ENCODE assay signal across 8 mouse cellular contexts in the genomic region with DNA sequence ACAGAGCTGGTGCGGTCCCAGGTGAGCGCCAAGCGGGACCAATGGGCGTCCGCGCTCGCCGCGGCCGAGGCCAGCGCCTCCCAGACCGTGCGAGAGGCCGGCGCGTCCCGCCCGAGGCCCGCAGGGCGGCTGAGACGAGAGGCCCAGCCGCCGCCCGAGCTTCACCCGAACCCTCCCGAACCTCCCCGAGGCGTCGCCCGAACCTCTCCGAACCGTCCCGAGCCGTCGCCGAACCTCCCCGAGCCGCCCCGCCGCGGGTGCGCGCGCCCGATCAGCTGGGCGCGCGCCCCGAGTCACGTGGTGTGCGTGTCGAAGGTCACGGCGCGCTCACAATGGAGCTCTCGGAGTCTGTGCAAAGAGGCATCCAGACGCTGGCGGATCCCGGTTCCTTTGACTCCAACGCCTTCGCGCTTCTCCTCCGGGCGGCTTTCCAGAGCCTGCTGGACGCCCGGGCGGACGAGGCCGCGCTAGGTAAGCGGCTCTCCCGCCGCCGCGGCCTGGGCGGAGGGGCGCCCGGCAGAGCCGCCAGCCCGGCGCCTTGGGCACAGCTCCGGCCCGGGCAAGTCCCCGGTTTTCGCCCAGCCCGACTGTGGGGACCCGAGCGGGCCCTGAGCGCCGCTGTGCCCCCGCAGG. TPM values are rescaled to one million over a fixed set of nuclear protein-coding genes. Genes with fewer than 3 reads are reported as not detected.
DNase-seq lines count a peak whose midpoint lies in the region; ATAC-seq and TF ChIP-seq lines count a peak whose summit lies in the region.

A gene (plus strand): TSS at position 252 of the 633 bp plus-strand sequence.

- ATAC-seq in forebrain, postnatal 0 days, result peak; percentile 91
- peak; percentile 86 for ATAC-seq in lung, embryonic 15.5 days (ENCODE audit: borderline replicate concordance, extremely low read depth, low FRiP score, low TSS enrichment)

- peak within 1 kb of the TSS; percentile 67 for H3K4me2 ChIP-seq in forebrain, postnatal 0 days (ENCODE audit: low read depth)
- peak within 1 kb of the TSS; percentile 79 for H3K4me2 ChIP-seq in lung, embryonic 15.5 days

- TF ChIP-seq CTCF in forebrain, postnatal 0 days (IDR thresholded peaks at IDR 0.05; ENCODE audit: low read depth), result no peak
- no peak for TF ChIP-seq CTCF in olfactory bulb, adult 2 months (IDR thresholded peaks at IDR 0.05; ENCODE audit: insufficient read depth, low read depth, low read length)

- intact Hi-C loops in heart, postnatal 36 days (cut with DNase I), result loop anchor here (5.0 to 10.0 kb wide), 2 partner anchors 65 to 983 kb away; a partner anchor contains a TSS

- no peaks in the 10 kb centered on the region for H3K27me3 ChIP-seq in forebrain, postnatal 0 days (ENCODE audit: insufficient read depth, low read length)
- no peaks in the 10 kb centered on the region for H3K27me3 ChIP-seq in lung, embryonic 15.5 days

- peak; percentile 82 for DNase-seq in ES-CJ7 (ENCODE audit: low read depth, low spot score)
- DNase-seq in cerebellum, adult 18-20 months, result peak; percentile 90 to 98
- peak; percentile 98 for DNase-seq in forebrain, postnatal 0 days
- DNase-seq in heart, postnatal 36 days, result peak; percentile 98 to 99
- peak; percentile 90 to 95 for DNase-seq in layer of hippocampus, adult 8-10 months (ENCODE audit: low spot score in 2 of 2)
- peak; percentile 71 to 78 for DNase-seq in thymus, adult 18-20 months

- peak within 1 kb of the TSS; percentile 99 for H3K9ac ChIP-seq in forebrain, postnatal 0 days
- peak within 1 kb of the TSS; percentile 97 for H3K9ac ChIP-seq in lung, embryonic 15.5 days

- peak within 1 kb of the TSS; percentile 97 for H3K27ac ChIP-seq in forebrain, postnatal 0 days (ENCODE audit: low read depth, low read length)
- peak within 1 kb of the TSS; percentile 98 for H3K27ac ChIP-seq in lung, embryonic 15.5 days
- H3K27ac ChIP-seq in olfactory bulb, adult 2 months (ENCODE audit: insufficient read depth, low read depth, low read length), result peak within 1 kb of the TSS; percentile 96

- WGBS in forebrain, postnatal 0 days, result 1% methylated on average over 82 of the region's 91 CpGs
- under 1% methylated on average over 88 of the region's 91 CpGs for WGBS in lung, embryonic 15.5 days
- under 1% methylated on average over 91 of the region's 91 CpGs for WGBS in olfactory bulb, adult 2 months

- no peaks in the 10 kb centered on the region for H3K36me3 ChIP-seq in forebrain, postnatal 0 days (ENCODE audit: insufficient read depth)
- H3K36me3 ChIP-seq in lung, embryonic 15.5 days, result no peaks in the 10 kb centered on the region

- 0 out of 2 replicates have a peak, but pooled peaks cover 7% of the 10 kb centered on the region for H3K4me1 ChIP-seq in forebrain, postnatal 0 days (ENCODE audit: insufficient read depth)
- peaks cover 7% of the 10 kb centered on the region for H3K4me1 ChIP-seq in lung, embryonic 15.5 days
- H3K4me1 ChIP-seq in olfactory bulb, adult 2 months (ENCODE audit: control insufficient read depth, insufficient read depth, low read length), result peaks cover 6% of the 10 kb centered on the region; the same call in 1 of the 2 replicates

- no peaks in the 10 kb centered on the region for H3K9me3 ChIP-seq in forebrain, postnatal 0 days (ENCODE audit: low read length)
- no peaks in the 10 kb centered on the region for H3K9me3 ChIP-seq in lung, embryonic 15.5 days

- peak within 1 kb of the TSS; percentile 94 for H3K4me3 ChIP-seq in forebrain, postnatal 0 days (ENCODE audit: low read depth, low read length)
- H3K4me3 ChIP-seq in lung, embryonic 15.5 days, result peak within 1 kb of the TSS; percentile 85
- peak within 1 kb of the TSS; percentile 82 for H3K4me3 ChIP-seq in olfactory bulb, adult 2 months (ENCODE audit: insufficient read depth, low read depth, low read length)

- TF ChIP-seq POLR2A in olfactory bulb, adult 2 months (IDR thresholded peaks at IDR 0.05; ENCODE audit: insufficient read depth, low read depth, low read length), result peak; percentile 82

RNA-seq across cellular contexts. Expression of the gene that starts here (rescaled TPM):
- 164 and 184 TPM in 2 replicates for total RNA-seq in forebrain, postnatal 0 days (2014; rRNA removed)
- polyA plus RNA-seq in forebrain, postnatal 0 days (2015; fragmentation: Nextera tagmentation; extraction: Ambion mirVana), result 256 and 334 TPM in 2 replicates
- total RNA-seq in heart, postnatal 36 days (2021), result 100 to 1,000 TPM; 103 to 104 TPM
- 10 to 100 TPM; 94.2 to 98.6 (median 97.3) TPM for total RNA-seq in layer of hippocampus, adult 8-10 months (2022)
- polyA plus RNA-seq in lung, embryonic 15.5 days (2015; fragmentation: Nextera tagmentation; extraction: Ambion mirVana), result 208 and 212 TPM in 2 replicates
- polyA plus RNA-seq in olfactory bulb, adult 2 months (2012; ENCODE audit: insufficient read depth, insufficient read length, low replicate concordance, missing spikeins), result 558 TPM in 1 of 2 replicates, not detected in the other

Comparison
In these comparisons a context has a peak if more than half of its experiments do, and no peak if none do; other contexts are left out.
1. Peak in every context shown above with its lines: DNase-seq, ATAC-seq, H3K4me3 ChIP-seq and H3K27ac ChIP-seq.